In the genomic region with DNA sequence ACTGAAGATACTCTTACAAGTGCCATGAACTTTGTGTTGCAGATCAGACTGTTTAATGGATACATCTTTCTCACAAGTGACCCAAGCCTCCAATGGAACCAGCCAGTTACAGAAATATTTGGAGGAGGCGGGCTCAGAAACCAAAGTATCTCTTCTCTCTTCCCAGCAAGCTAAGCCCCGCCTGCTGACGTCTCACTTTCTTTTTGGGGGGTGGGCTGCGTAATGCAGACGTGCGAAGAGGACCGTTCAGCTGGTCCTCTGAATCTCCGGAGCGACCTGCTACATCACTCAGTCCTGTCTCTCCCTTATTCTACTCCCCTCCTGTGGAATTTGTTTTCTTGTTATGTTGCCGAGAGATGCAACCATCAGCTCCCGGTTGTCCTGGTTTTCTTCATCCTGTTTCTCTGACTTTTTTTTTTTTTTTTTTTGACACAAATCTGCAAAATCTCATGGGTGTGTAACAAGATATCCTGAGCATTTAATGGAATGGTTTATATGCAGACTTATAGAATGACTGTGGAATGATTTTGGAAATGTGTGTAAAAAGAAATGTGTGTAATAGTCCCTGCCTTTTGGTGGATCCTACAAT, we compare ENCODE assay signal across 8 mouse cellular contexts. TPM values are rescaled to one million over a fixed set of nuclear protein-coding genes. Genes with fewer than 3 reads are reported as not detected.
DNase-seq lines count a peak whose midpoint lies in the region; ATAC-seq lines count a peak whose summit lies in the region.

No protein-coding gene starts in this region.

- H3K36me3 ChIP-seq in erythroblast, embryonic 14.5 days (ENCODE audit: control insufficient read depth): no peaks in the 10 kb centered on the region
- H3K36me3 ChIP-seq in intestine, embryonic 14.5 days (ENCODE audit: control insufficient read depth, insufficient read depth, low read length): no peaks in the 10 kb centered on the region
- H3K36me3 ChIP-seq in megakaryocyte, embryonic 14.5 days (replicated peaks; ENCODE audit: low read length): no peaks in the 10 kb centered on the region

- intact Hi-C loops in left cerebral cortex, postnatal 10 days (cut with DNase I): no loop called here

- WGBS in intestine, embryonic 14.5 days: 5% methylated on average over 11 of the region's 11 CpGs

- H3K27me3 ChIP-seq in erythroblast, embryonic 14.5 days (ENCODE audit: control insufficient read depth): peaks cover 12% of the 10 kb centered on the region; the same call in 1 of the 2 replicates
- peaks cover 2% of the 10 kb centered on the region; the same call in 1 of the 2 replicates for H3K27me3 ChIP-seq in intestine, embryonic 14.5 days (replicated peaks; ENCODE audit: control insufficient read depth, insufficient read depth, low read length)
- H3K27me3 ChIP-seq in megakaryocyte, embryonic 14.5 days (replicated peaks): no peaks in the 10 kb centered on the region

- H3K4me1 ChIP-seq in erythroblast, embryonic 14.5 days (ENCODE audit: control insufficient read depth): peaks cover 74% of the 10 kb centered on the region
- peaks cover 11% of the 10 kb centered on the region; the same call in 1 of the 2 replicates for H3K4me1 ChIP-seq in intestine, embryonic 14.5 days (replicated peaks; ENCODE audit: control insufficient read depth, insufficient read depth, low read length)
- peaks cover 96% of the 10 kb centered on the region for H3K4me1 ChIP-seq in megakaryocyte, embryonic 14.5 days

- no peak overlapping the region for H3K27ac ChIP-seq in intestine, embryonic 14.5 days (ENCODE audit: low read depth)

- peak overlapping the region; percentile 49 for H3K4me3 ChIP-seq in erythroblast, embryonic 14.5 days (replicated peaks)
- H3K4me3 ChIP-seq in intestine, embryonic 14.5 days (ENCODE audit: low read depth, low read length): peak overlapping the region; percentile 30
- H3K4me3 ChIP-seq in megakaryocyte, embryonic 14.5 days (replicated peaks): peak overlapping the region; percentile 91

- ATAC-seq in erythroblast, adult 5-6 weeks (replicated peaks; ENCODE audit: low FRiP score, poor library complexity, severe bottlenecking): no peak
- ATAC-seq in intestine, embryonic 14.5 days (replicated peaks; ENCODE audit: low FRiP score, low TSS enrichment, low read depth): peak; percentile 40; the same call in 1 of the 2 replicates

- no peak overlapping the region for H3K9ac ChIP-seq in intestine, embryonic 14.5 days (ENCODE audit: low read length)

- no peaks in the 10 kb centered on the region for H3K9me3 ChIP-seq in erythroblast, embryonic 14.5 days (ENCODE audit: control insufficient read depth, low read length)
- no peaks in the 10 kb centered on the region for H3K9me3 ChIP-seq in intestine, embryonic 14.5 days (ENCODE audit: control insufficient read depth, low read length)
- H3K9me3 ChIP-seq in megakaryocyte, embryonic 14.5 days: no peaks in the 10 kb centered on the region

- peak; percentile 90 to 93 for DNase-seq in cerebellum, postnatal 10 days
- peak; percentile 72 to 77 for DNase-seq in frontal cortex, postnatal 14 days (ENCODE audit: low spot score in 2 of 2)
- peak; percentile 83 for DNase-seq in intestine, embryonic 14.5 days (ENCODE audit: low spot score)
- DNase-seq in left cerebral cortex, postnatal 10 days (ENCODE audit: extremely low spot score in 1 of 2, low spot score in 2 of 2): peak; percentile 81 to 82
- peak; percentile 32 for DNase-seq in skeletal muscle tissue, adult 2 months (ENCODE audit: low read depth, low spot score)

- H3K4me2 ChIP-seq in intestine, embryonic 14.5 days (ENCODE audit: low read length): peak overlapping the region; percentile 40

RNA-seq across cellular contexts. Expression of a gene that starts 40.3 kb away (rescaled TPM):
- 0.48 and 0.56 TPM in 2 replicates for polyA plus RNA-seq in erythroblast, embryonic 14.5 days (2012)
- total RNA-seq in erythroblast, adult 5-6 weeks (2015; ENCODE audit: low replicate concordance): 7.5 and 15.7 TPM in 2 replicates
- 19.1 and 19.4 TPM in 2 replicates for total RNA-seq in erythroblast, adult 5-6 weeks (2017; ENCODE audit: low replicate concordance)
- polyA plus RNA-seq in intestine, embryonic 14.5 days (2014; fragmentation: Nextera tagmentation; extraction: Ambion mirVana): 17.6 and 21.5 TPM in 2 replicates
- 100 to 1,000 TPM; 127 to 133 TPM for total RNA-seq in left cerebral cortex, postnatal 10 days (2021)
- 188 and 291 TPM in 2 replicates for polyA plus RNA-seq in megakaryocyte, embryonic 14.5 days (2012; ENCODE audit: insufficient read depth, low replicate concordance)

RNA-seq across cellular contexts. Expression of a gene that starts 53.8 kb away (rescaled TPM):
- 0.06 TPM in 1 of 2 replicates, not detected in the other for polyA plus RNA-seq in erythroblast, embryonic 14.5 days (2012)
- total RNA-seq in erythroblast, adult 5-6 weeks (2015; ENCODE audit: low replicate concordance): not detected in 2 replicates
- not detected in 2 replicates for total RNA-seq in erythroblast, adult 5-6 weeks (2017; ENCODE audit: low replicate concordance)
- 0.15 and 0.17 TPM in 2 replicates for polyA plus RNA-seq in intestine, embryonic 14.5 days (2014; fragmentation: Nextera tagmentation; extraction: Ambion mirVana)
- not detected for total RNA-seq in left cerebral cortex, postnatal 10 days (2021)
- polyA plus RNA-seq in megakaryocyte, embryonic 14.5 days (2012; ENCODE audit: insufficient read depth, low replicate concordance): not detected in 2 replicates

RNA-seq across cellular contexts. Expression of a gene that starts 58.6 kb away (rescaled TPM):
- polyA plus RNA-seq in erythroblast, embryonic 14.5 days (2012): 0.56 and 0.83 TPM in 2 replicates
- total RNA-seq in erythroblast, adult 5-6 weeks (2015; ENCODE audit: low replicate concordance): 1.3 and 11.5 TPM in 2 replicates
- total RNA-seq in erythroblast, adult 5-6 weeks (2017; ENCODE audit: low replicate concordance): 0.70 and 4.4 TPM in 2 replicates
- polyA plus RNA-seq in intestine, embryonic 14.5 days (2014; fragmentation: Nextera tagmentation; extraction: Ambion mirVana): 6.4 and 6.9 TPM in 2 replicates
- 10 to 100 TPM; 26.7 to 30.3 TPM for total RNA-seq in left cerebral cortex, postnatal 10 days (2021)
- 7.7 and 9.2 TPM in 2 replicates for polyA plus RNA-seq in megakaryocyte, embryonic 14.5 days (2012; ENCODE audit: insufficient read depth, low replicate concordance)

Comparison
In these comparisons a context has a peak if more than half of its experiments do, and no peak if none do; other contexts are left out.
1. H3K4me3 ChIP-seq: peak in every context shown above with its lines; median percentile 91 in megakaryocyte, embryonic 14.5 days; 49 in erythroblast, embryonic 14.5 days; 30 in intestine, embryonic 14.5 days.
2. DNase-seq: peak in every context shown above with its lines; median percentile 92 in cerebellum, postnatal 10 days; 83 in intestine, embryonic 14.5 days; 82 in left cerebral cortex, postnatal 10 days; 74 in frontal cortex, postnatal 14 days; 32 in skeletal muscle tissue, adult 2 months.